Mouse (Mus musculus) cortical plate, adult 2 months (tissue): ENCODE results near the gene Vsig10l.

Experiments used
- CTCF ChIP-seq: fragments of 200-500 bp; IDR thresholded peaks from 2 replicates; pipeline ENCODE4 v1.5.1; 2011; ENCODE audit warnings: mild to moderate bottlenecking, control low read depth, low read length; ENCODE audit not compliant: insufficient read depth; ENCODE audit errors: extremely low read depth
- POLR2A ChIP-seq: fragments of 200-500 bp; IDR thresholded peaks from 2 replicates; pipeline ENCODE4 v1.6.1; 2011; ENCODE audit warnings: mild to moderate bottlenecking, low read length, control low read depth; ENCODE audit not compliant: insufficient read depth; ENCODE audit errors: extremely low read depth

GRCm38 (mm10) chr7:43427406-43427805, 35.5 kb upstream of the Vsig10l start, which contains the start of gene Lim2:
- TF ChIP-seq POLR2A = no peak
- TF ChIP-seq CTCF = no peak
